Mouse (Mus musculus) forebrain, postnatal 0 days (tissue): ENCODE data around the gene Pfdn4. TPM values are rescaled to one million over a fixed set of nuclear protein-coding genes. Genes with fewer than 3 reads are reported as not detected.

Source experiments
- ATAC-seq: fragments of 200-750 bp; cut with Nextera tagmentation; 2 replicates; pipeline ENCODE4 v1.8.0; 2017; ENCODE audit warnings: mild to moderate bottlenecking, moderate library complexity
- DNase-seq: peaks from one replicate; pipeline ENCODE4 v3.0.0-alpha.2; 2015
- H3K27ac ChIP-seq: fragments of 300-500 bp; sonication (generic); 2 replicates; pipeline ENCODE4 v1.5.1; 2014; ENCODE audit warnings: low read depth, mild to moderate bottlenecking, antibody characterized with exemption, low read length, moderate library complexity, mixed read lengths
- H3K27me3 ChIP-seq: fragments of 300-500 bp; sonication (generic); 2 replicates; pipeline ENCODE4 v1.6.1; 2014; ENCODE audit warnings: mild to moderate bottlenecking, low read length, mixed read lengths; ENCODE audit not compliant: insufficient read depth
- H3K36me3 ChIP-seq: fragments of 300-500 bp; sonication (generic); 2 replicates; pipeline ENCODE4 v1.6.1; 2014; ENCODE audit warnings: mild to moderate bottlenecking, moderate library complexity; ENCODE audit not compliant: insufficient read depth
- H3K4me1 ChIP-seq: fragments of 300-500 bp; sonication (generic); 2 replicates; pipeline ENCODE4 v1.6.1; 2014; ENCODE audit warnings: antibody characterized with exemption; ENCODE audit not compliant: insufficient read depth
- H3K4me2 ChIP-seq: fragments of 300-500 bp; sonication (generic); 2 replicates; pipeline ENCODE4 v1.6.1; 2014; ENCODE audit warnings: low read depth, mild to moderate bottlenecking, moderate library complexity
- H3K4me3 ChIP-seq: fragments of 300-500 bp; sonication (generic); 2 replicates; pipeline ENCODE4 v1.5.1; 2014; ENCODE audit warnings: low read depth, low read length, mixed read lengths
- H3K9ac ChIP-seq: fragments of 300-500 bp; sonication (generic); 2 replicates; pipeline ENCODE4 v1.6.1; 2014; ENCODE audit warnings: mild to moderate bottlenecking
- H3K9me3 ChIP-seq: fragments of 300-500 bp; sonication (generic); 2 replicates; pipeline ENCODE4 v1.6.1; 2016; ENCODE audit warnings: low read length
- CTCF ChIP-seq: sonication (generic); IDR thresholded peaks from 2 replicates; pipeline ENCODE4 v1.5.1; 2016; ENCODE audit warnings: antibody characterized with exemption, control low read depth, low read depth
- WGBS: fragments of 180-500 bp; shearing (Covaris S2); extraction: QIAGEN DNeasy Blood & Tissue Kit; methylation state at CpG from one replicate; pipeline ENCODE4 v1.1.7; 2014; 5-methylcytosine and 5-hydroxymethylcytosine counted together
- polyA plus RNA-seq: library from polyadenylated mRNA; unstranded; fragments of >200 nt; fragmentation: Nextera tagmentation; extraction: Ambion mirVana; gene quantifications from 2 replicates; pipeline ENCODE4 v1.2.1, GENCODE M21; 2015
- total RNA-seq: library from RNA; depleted of rRNA; stranded (reverse); fragments of >200 nt; gene quantifications from 2 replicates; pipeline ENCODE4 v1.2.3, GENCODE M21; 2014

Gene Pfdn4
- total and polyA plus RNA-seq, 2 experiments from 2014 or later: 145 to 194 TPM

DNA sequence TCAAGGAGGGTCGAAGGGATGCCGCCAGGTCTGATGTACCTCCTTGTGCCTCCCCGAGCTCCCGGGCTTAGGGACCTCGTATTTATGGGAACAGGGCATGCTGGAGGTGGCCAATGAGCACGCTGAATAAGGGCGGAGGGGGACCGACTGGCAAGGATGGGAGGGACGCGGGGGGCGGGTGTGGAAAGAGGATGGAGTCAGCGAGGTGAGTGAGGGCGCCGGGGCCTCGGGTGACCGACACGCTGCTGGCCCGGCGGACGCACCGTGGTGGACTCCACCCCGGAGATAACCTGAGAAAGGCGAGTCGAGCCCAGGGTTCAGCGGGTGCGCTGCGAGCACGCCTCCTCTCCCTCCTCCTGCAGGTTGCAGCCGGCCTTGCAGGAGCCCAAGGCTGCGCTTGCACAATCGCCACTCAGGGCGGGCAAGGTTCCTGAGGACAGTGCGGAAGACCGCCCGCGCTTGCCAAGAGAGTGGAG, 901 bp downstream of the Pfdn4 start, which contains the start of gene Cyp24a1:
Cyp24a1 (minus strand) TSS at position 55 of the 476 bp plus-strand sequence.
- WGBS: 2% methylated on average over 36 of the region's 36 CpGs

GRCm38 (mm10) chr2:170498011-170498410, 1.8 kb downstream of the Pfdn4 start:
- Histone ChIP-seq H3K27me3 (peaks cover 49% of the 10 kb centered on the region), H3K27ac (no peak overlapping the region), H3K36me3 (no peaks in the 10 kb centered on the region), H3K9me3 (no peaks in the 10 kb centered on the region), H3K9ac (no peak overlapping the region), H3K4me3 (no peak overlapping the region), H3K4me1 (no peaks in the 10 kb centered on the region; the same call in 1 of the 2 replicates), H3K4me2 (no peak overlapping the region)
- DNase-seq (no peak), ATAC-seq (no peak)
- TF ChIP-seq CTCF: no peak
- WGBS: 31% methylated on average over 8 of the region's 8 CpGs

More for the DNA sequence above, 901 bp downstream of the Pfdn4 start, which contains the start of gene Cyp24a1:
- ATAC-seq: no peak
- DNase-seq: no peak
- Histone ChIP-seq H3K4me3 (peak within 1 kb of the TSS; percentile 25), H3K27me3 (peaks cover 47% of the 10 kb centered on the region), H3K27ac (no peak within 1 kb of the TSS), H3K36me3 (no peaks in the 10 kb centered on the region), H3K9ac (no peak within 1 kb of the TSS), H3K4me1 (no peaks in the 10 kb centered on the region; the same call in 1 of the 2 replicates), H3K9me3 (no peaks in the 10 kb centered on the region), H3K4me2 (peak within 1 kb of the TSS; percentile 35)
- TF ChIP-seq CTCF: peak; percentile 48

DNA sequence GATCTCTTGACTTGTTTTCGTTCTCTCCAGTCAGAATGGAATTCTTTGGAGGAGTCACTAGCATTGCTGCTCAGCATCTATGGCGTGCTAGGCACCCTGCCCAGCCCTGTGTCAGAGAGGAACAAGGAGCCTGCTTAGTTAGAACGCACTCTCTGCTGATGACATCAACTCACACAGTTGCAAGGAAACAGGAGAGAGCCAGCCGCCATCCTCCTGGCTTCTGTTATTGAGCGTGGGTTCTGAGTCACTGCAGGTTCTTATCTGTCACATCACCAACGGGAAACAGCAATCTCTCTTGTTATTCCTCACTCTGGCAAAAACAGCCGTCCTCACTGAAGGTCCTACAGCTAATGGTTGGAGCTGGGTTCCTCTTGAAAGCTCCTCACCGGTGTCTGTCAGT, 7.1 kb downstream of the Pfdn4 start:
- 45% methylated on average over 8 of the region's 8 CpGs for WGBS

GRCm38 (mm10) chr2:170503983-170504382, 7.8 kb downstream of the Pfdn4 start:
- WGBS: 43% methylated on average over 4 of the region's 4 CpGs
- no peak for ATAC-seq
- DNase-seq: no peak
- H3K27ac ChIP-seq: no peak overlapping the region
- H3K9ac ChIP-seq: no peak overlapping the region
- H3K4me1 ChIP-seq: no peaks in the 10 kb centered on the region
- H3K36me3 ChIP-seq: no peaks in the 10 kb centered on the region
- H3K27me3 ChIP-seq: peaks cover 6% of the 10 kb centered on the region; the same call in 1 of the 2 replicates
- TF ChIP-seq CTCF: no peak
- H3K4me3 ChIP-seq: no peak overlapping the region
- no peak overlapping the region for H3K4me2 ChIP-seq
- H3K9me3 ChIP-seq: no peaks in the 10 kb centered on the region

More for the DNA sequence above, 7.1 kb downstream of the Pfdn4 start:
- Histone ChIP-seq H3K27ac (no peak overlapping the region), H3K9me3 (no peaks in the 10 kb centered on the region), H3K4me1 (no peaks in the 10 kb centered on the region), H3K36me3 (no peaks in the 10 kb centered on the region), H3K4me2 (no peak overlapping the region), H3K27me3 (peaks cover 12% of the 10 kb centered on the region; the same call in 1 of the 2 replicates), H3K9ac (no peak overlapping the region), H3K4me3 (no peak overlapping the region)
- ATAC-seq (no peak), DNase-seq (no peak)
- no peak for TF ChIP-seq CTCF

DNA sequence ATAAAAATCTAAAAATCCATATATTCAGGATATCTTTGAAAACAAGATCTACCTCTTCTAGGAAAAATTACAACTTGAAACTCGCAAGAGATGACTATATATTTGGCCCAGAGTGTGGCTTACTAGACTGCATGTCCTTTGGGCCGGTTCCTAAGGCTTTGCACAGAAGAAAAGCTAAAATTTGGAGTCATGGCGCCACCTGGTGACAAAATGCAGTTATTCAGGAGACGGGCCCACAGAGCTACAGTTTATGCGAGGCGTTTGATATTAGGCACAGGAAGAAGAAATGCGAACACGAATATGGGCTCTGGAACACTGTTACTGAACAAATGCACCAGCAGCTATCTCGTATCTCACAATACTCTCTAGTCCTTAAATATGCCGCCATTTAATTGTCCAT, 11.5 kb downstream of the Pfdn4 start:
- no peak overlapping the region for H3K27ac ChIP-seq
- ATAC-seq: peak; percentile 58
- no peak overlapping the region for H3K4me3 ChIP-seq
- H3K36me3 ChIP-seq: no peaks in the 10 kb centered on the region
- no peak overlapping the region for H3K9ac ChIP-seq
- peaks cover 9% of the 10 kb centered on the region for H3K4me1 ChIP-seq
- H3K4me2 ChIP-seq: no peak overlapping the region
- no peaks in the 10 kb centered on the region for H3K27me3 ChIP-seq
- 7% methylated on average over 10 of the region's 10 CpGs for WGBS
- DNase-seq: peak; percentile 95
- peak; percentile 91 for TF ChIP-seq CTCF
- H3K9me3 ChIP-seq: no peaks in the 10 kb centered on the region

GRCm38 (mm10) chr2:170508821-170509220, 12.6 kb downstream of the Pfdn4 start:
- Histone ChIP-seq H3K27me3 (no peaks in the 10 kb centered on the region), H3K9ac (no peak overlapping the region), H3K27ac (no peak overlapping the region), H3K4me2 (peak overlapping the region; percentile 45), H3K4me1 (peaks cover 12% of the 10 kb centered on the region), H3K4me3 (no peak overlapping the region), H3K9me3 (no peaks in the 10 kb centered on the region), H3K36me3 (no peaks in the 10 kb centered on the region; the same call in 1 of the 2 replicates)
- WGBS: 3% methylated on average over 12 of the region's 12 CpGs
- ATAC-seq (peak; percentile 30; the same call in 1 of the 2 replicates), DNase-seq (peak; percentile 94)
- peak; percentile 93 for TF ChIP-seq CTCF

DNA sequence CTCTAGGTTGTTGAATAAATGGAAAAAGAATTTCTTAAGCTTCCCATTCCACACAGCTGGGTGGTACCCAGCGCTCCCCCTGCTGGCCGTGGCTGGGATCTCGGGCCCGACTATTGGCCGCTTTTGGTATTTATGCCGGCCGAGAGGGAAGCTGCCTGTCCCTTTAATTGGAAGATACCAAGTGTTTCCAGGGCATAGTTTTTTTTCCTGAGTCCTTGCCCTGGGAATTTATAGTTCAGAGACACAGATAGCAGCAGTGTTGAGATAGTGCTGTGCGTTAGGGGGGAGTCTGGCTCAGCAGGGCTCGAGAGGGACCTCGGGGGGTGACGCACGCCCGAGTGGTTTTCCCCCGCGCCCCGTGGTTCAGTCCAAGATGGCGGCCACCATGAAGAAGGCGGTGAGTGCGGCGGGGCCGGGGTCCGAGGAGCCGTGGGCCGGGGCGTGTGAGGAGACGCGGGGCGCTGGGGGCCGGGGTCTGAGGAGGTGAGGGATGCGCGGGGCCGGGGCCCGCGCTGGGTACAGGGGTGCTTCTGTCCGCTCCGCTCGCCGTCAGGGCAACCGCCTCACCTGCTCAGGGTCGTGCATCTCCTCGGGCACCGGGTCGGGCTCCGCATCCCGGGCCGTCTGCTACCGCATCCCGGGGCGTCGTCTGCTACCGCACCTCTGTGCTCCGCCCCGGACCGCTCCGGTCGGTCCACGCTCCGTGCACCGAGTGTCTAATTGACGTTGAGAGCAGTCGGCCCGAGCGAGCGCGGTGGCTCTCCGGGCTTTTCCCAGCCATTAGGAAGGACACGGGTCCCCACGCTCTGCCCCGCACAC, 15.1 kb downstream of the Pfdn4 start:
- peaks cover 5% of the 10 kb centered on the region; the same call in 1 of the 2 replicates for H3K36me3 ChIP-seq
- peak overlapping the region; percentile 60 for H3K4me2 ChIP-seq
- no peaks in the 10 kb centered on the region for H3K27me3 ChIP-seq
- TF ChIP-seq CTCF: peak; percentile 96
- H3K4me3 ChIP-seq: peak overlapping the region; percentile 95
- no peaks in the 10 kb centered on the region for H3K9me3 ChIP-seq
- H3K9ac ChIP-seq: peak overlapping the region; percentile 93
- WGBS: 3% methylated on average over 68 of the region's 69 CpGs
- H3K27ac ChIP-seq: peak overlapping the region; percentile 81
- DNase-seq (peak; percentile 95), ATAC-seq (peak; percentile 74)
- H3K4me1 ChIP-seq: peaks cover 12% of the 10 kb centered on the region
